Mouse (Mus musculus) kidney, embryonic 16.5 days (tissue): ENCODE data around the gene Zfp683. TPM values are rescaled to one million over a fixed set of nuclear protein-coding genes. Genes with fewer than 3 reads are reported as not detected.

Experiments used
- ATAC-seq: fragments of 200-750 bp; cut with Nextera tagmentation; 2 replicates; pipeline ENCODE4 v1.8.0; 2017; ENCODE audit warnings: moderate TSS enrichment; ENCODE audit not compliant: low FRiP score, low TSS enrichment
- H3K27ac ChIP-seq: fragments of 300-500 bp; sonication (generic); 2 replicates; pipeline ENCODE4 v1.5.1; 2014; ENCODE audit warnings: low read length
- H3K27me3 ChIP-seq: fragments of 300-500 bp; sonication (generic); 2 replicates; pipeline ENCODE4 v1.6.1; 2014; ENCODE audit warnings: low read length, control low read depth, mixed read lengths; ENCODE audit not compliant: insufficient read depth
- H3K36me3 ChIP-seq: fragments of 300-500 bp; sonication (generic); 2 replicates; pipeline ENCODE4 v1.6.1; 2014; ENCODE audit warnings: low read length, control low read depth, mixed read lengths; ENCODE audit not compliant: insufficient read depth
- H3K4me1 ChIP-seq: fragments of 300-500 bp; sonication (generic); 2 replicates; pipeline ENCODE4 v1.6.1; 2014; ENCODE audit warnings: low read length, control low read depth, mixed read lengths; ENCODE audit not compliant: insufficient read depth
- H3K4me2 ChIP-seq: fragments of 300-500 bp; sonication (generic); replicated peaks from 2 replicates; pipeline ENCODE4 v1.6.1; 2014; ENCODE audit warnings: low read depth, low read length
- H3K4me3 ChIP-seq: fragments of 300-500 bp; sonication (generic); 2 replicates; pipeline ENCODE4 v1.5.1; 2014; ENCODE audit warnings: mild to moderate bottlenecking, low read length
- H3K9ac ChIP-seq: fragments of 300-500 bp; sonication (generic); replicated peaks from 2 replicates; pipeline ENCODE4 v1.6.1; 2014; ENCODE audit warnings: low read length
- H3K9me3 ChIP-seq: fragments of 300-500 bp; sonication (generic); 2 replicates; pipeline ENCODE4 v1.6.1; 2016; ENCODE audit warnings: low read length, control low read depth
- WGBS: fragments of 180-500 bp; shearing (Covaris S2); extraction: QIAGEN DNeasy Blood & Tissue Kit; methylation state at CpG from one replicate; pipeline ENCODE4 v1.1.7; 2014; 5-methylcytosine and 5-hydroxymethylcytosine counted together
- polyA plus RNA-seq: library from polyadenylated mRNA; unstranded; fragments of >200 nt; fragmentation: Nextera tagmentation; extraction: Ambion mirVana; gene quantifications from 2 replicates; pipeline ENCODE4 v1.2.1, GENCODE M21; 2015

The Zfp683 gene
- polyA plus RNA-seq, 1 experiment from 2014 or later: not detected

GRCm38 (mm10) chr4:134087412-134087811, 33.8 kb downstream of the Zfp683 start:
- ATAC-seq: peak; percentile 79; the same call in 1 of the 2 replicates
- no peaks in the 10 kb centered on the region for H3K36me3 ChIP-seq
- 34% methylated on average over 7 of the region's 7 CpGs for WGBS
- no peak overlapping the region for H3K9ac ChIP-seq
- H3K27ac ChIP-seq: no peak overlapping the region
- H3K4me1 ChIP-seq: peaks cover 3% of the 10 kb centered on the region
- H3K9me3 ChIP-seq: peaks cover 5% of the 10 kb centered on the region
- H3K27me3 ChIP-seq: no peaks in the 10 kb centered on the region
- H3K4me3 ChIP-seq: no peak overlapping the region
- H3K4me2 ChIP-seq: peak overlapping the region; percentile 26; the same call in 1 of the 2 replicates

- H3K27ac ChIP-seq: no peak overlapping the region
- no peak overlapping the region for H3K9ac ChIP-seq
- ATAC-seq: no peak
- H3K4me3 ChIP-seq: no peak overlapping the region
- H3K4me1 ChIP-seq: no peaks in the 10 kb centered on the region
- peaks cover 5% of the 10 kb centered on the region for H3K9me3 ChIP-seq
- 79% methylated on average over 9 of the region's 9 CpGs for WGBS
- no peaks in the 10 kb centered on the region for H3K36me3 ChIP-seq
- H3K4me2 ChIP-seq: no peak overlapping the region
- H3K27me3 ChIP-seq: no peaks in the 10 kb centered on the region
These were observed 35.4 kb downstream of the Zfp683 start for GRCm38 (mm10) chr4:134089029-134089428.

GRCm38 (mm10) chr4:134090521-134091224, 37.0 kb downstream of the Zfp683 start:
- ATAC-seq: no peak

GRCm38 (mm10) chr4:134091225-134091529, 37.5 kb downstream of the Zfp683 start:
- 90% methylated on average over 6 of the region's 6 CpGs for WGBS
- ATAC-seq: no peak
- Histone ChIP-seq H3K4me3 (no peak overlapping the region), H3K36me3 (no peaks in the 10 kb centered on the region), H3K9ac (no peak overlapping the region), H3K4me2 (no peak overlapping the region), H3K27ac (no peak overlapping the region), H3K27me3 (no peaks in the 10 kb centered on the region), H3K9me3 (no peaks in the 10 kb centered on the region), H3K4me1 (no peaks in the 10 kb centered on the region)

More at GRCm38 (mm10) chr4:134090521-134091224, 37.0 kb downstream of the Zfp683 start:
- no peaks in the 10 kb centered on the region for H3K9me3 ChIP-seq
- H3K9ac ChIP-seq: no peak overlapping the region
- H3K4me3 ChIP-seq: no peak overlapping the region
- H3K4me1 ChIP-seq: no peaks in the 10 kb centered on the region
- no peak overlapping the region for H3K27ac ChIP-seq
- no peak overlapping the region for H3K4me2 ChIP-seq
- H3K36me3 ChIP-seq: no peaks in the 10 kb centered on the region
- 79% methylated on average over 16 of the region's 16 CpGs for WGBS
- no peaks in the 10 kb centered on the region for H3K27me3 ChIP-seq

- Histone ChIP-seq H3K4me2 (no peak overlapping the region), H3K4me3 (no peak overlapping the region), H3K9ac (no peak overlapping the region), H3K9me3 (no peaks in the 10 kb centered on the region), H3K27me3 (no peaks in the 10 kb centered on the region), H3K27ac (no peak overlapping the region), H3K4me1 (no peaks in the 10 kb centered on the region), H3K36me3 (no peaks in the 10 kb centered on the region)
- WGBS: 72% methylated on average over 6 of the region's 6 CpGs
- ATAC-seq: no peak
These were observed 39.0 kb downstream of the Zfp683 start for GRCm38 (mm10) chr4:134092382-134093288.

- Histone ChIP-seq H3K4me3 (no peak overlapping the region), H3K4me1 (0 out of 2 replicates have a peak, but pooled peaks cover 4% of the 10 kb centered on the region), H3K9me3 (no peaks in the 10 kb centered on the region), H3K36me3 (no peaks in the 10 kb centered on the region), H3K9ac (no peak overlapping the region), H3K27ac (no peak overlapping the region), H3K27me3 (no peaks in the 10 kb centered on the region), H3K4me2 (no peak overlapping the region)
- ATAC-seq: no peak
- WGBS: 84% methylated on average over 7 of the region's 7 CpGs
These were observed 40.4 kb downstream of the Zfp683 start for GRCm38 (mm10) chr4:134094004-134094564.

GRCm38 (mm10) chr4:134094923-134095547, 41.4 kb downstream of the Zfp683 start, which contains the start of gene Cd52:
TSS of gene Cd52 (minus strand) at chr4:134095082.
- Histone ChIP-seq H3K27me3 (no peaks in the 10 kb centered on the region), H3K4me1 (0 out of 2 replicates have a peak, but pooled peaks cover 4% of the 10 kb centered on the region), H3K9me3 (no peaks in the 10 kb centered on the region), H3K27ac (no peak within 1 kb of the TSS), H3K36me3 (no peaks in the 10 kb centered on the region), H3K4me2 (no peak within 1 kb of the TSS), H3K9ac (no peak within 1 kb of the TSS), H3K4me3 (no peak within 1 kb of the TSS)
- ATAC-seq: no peak
- WGBS: 71% methylated on average over 3 of the region's 3 CpGs

- no peak overlapping the region for H3K4me2 ChIP-seq
- no peak overlapping the region for H3K4me3 ChIP-seq
- H3K4me1 ChIP-seq: 0 out of 2 replicates have a peak, but pooled peaks cover 4% of the 10 kb centered on the region
- H3K36me3 ChIP-seq: no peaks in the 10 kb centered on the region
- 79% methylated on average over 3 of the region's 3 CpGs for WGBS
- ATAC-seq: no peak
- no peaks in the 10 kb centered on the region for H3K9me3 ChIP-seq
- no peak overlapping the region for H3K27ac ChIP-seq
- no peak overlapping the region for H3K9ac ChIP-seq
- H3K27me3 ChIP-seq: no peaks in the 10 kb centered on the region
These were observed 42.5 kb downstream of the Zfp683 start for GRCm38 (mm10) chr4:134096120-134096519.

GRCm38 (mm10) chr4:134097015-134097608, 43.5 kb downstream of the Zfp683 start:
- Histone ChIP-seq H3K4me2 (no peak overlapping the region), H3K4me1 (0 out of 2 replicates have a peak, but pooled peaks cover 4% of the 10 kb centered on the region), H3K27me3 (no peaks in the 10 kb centered on the region), H3K4me3 (no peak overlapping the region), H3K9me3 (no peaks in the 10 kb centered on the region), H3K27ac (no peak overlapping the region), H3K9ac (no peak overlapping the region), H3K36me3 (no peaks in the 10 kb centered on the region)
- 77% methylated on average over 5 of the region's 5 CpGs for WGBS
- no peak for ATAC-seq
